Mouse (Mus musculus) gastrocnemius, postnatal 36 days (tissue): ENCODE measurements around the gene Gli1. TPM values are rescaled to one million over a fixed set of nuclear protein-coding genes. Genes with fewer than 3 reads are reported as not detected.

Source experiments
- DNase-seq, 2 experiments: peaks; one replicate each; pipeline ENCODE4 v3.0.0; 2022
- intact Hi-C: fragments of 180-260 bp; cut with DNase I; formaldehyde crosslinking; loops from one replicate; pipeline ENCODE4 v1.15.1; 2025
- long read RNA-seq, 2 experiments: library from polyadenylated mRNA; stranded (forward); transcript quantifications; one replicate each; pipeline ENCODE4 v2.0.0; 2021
- total RNA-seq, 2 experiments: library from RNA; stranded (reverse); gene quantifications; 2 replicates each; pipeline ENCODE4 v1.2.3; 2021

Gli1 gene
- total RNA-seq: 1 to 10 TPM; 1.0 to 1.5 TPM
- long read RNA-seq, experiment 1: 0 reads
- long read RNA-seq, experiment 2: 0 reads

- intact Hi-C loops: loop anchor here (5.0 kb wide), 1 partner anchor 165 kb away; no protein-coding TSS in a partner anchor
- peak; percentile 81 to 84 for DNase-seq
These were observed at the start of gene Gli1 for GRCm38 (mm10) chr10:127341891-127342639. Gli1 (minus strand) TSS chr10:127341974.

- intact Hi-C loops: no loop called here
These were observed 40.0 kb upstream of the Gli1 start for GRCm38 (mm10) chr10:127381743-127382134.

GRCm38 (mm10) chr10:127380767-127381742 lies 39.3 kb upstream of the Gli1 start:
- intact Hi-C loops: no loop called here
- DNase-seq: peak; percentile 43 to 47

More at GRCm38 (mm10) chr10:127381743-127382134, 40.0 kb upstream of the Gli1 start:
- no peak for DNase-seq

GRCm38 (mm10) chr10:127380251-127380691 lies 38.5 kb upstream of the Gli1 start, which contains the start of gene R3hdm2:
R3hdm2 (plus strand) TSS chr10:127380327.
- intact Hi-C loops: no loop called here
- DNase-seq: peak; percentile 83 to 85

- intact Hi-C loops: no loop called here
- DNase-seq: no peak
These were observed 37.9 kb upstream of the Gli1 start for GRCm38 (mm10) chr10:127379654-127380053.

GRCm38 (mm10) chr10:127377700-127378099 lies 35.9 kb upstream of the Gli1 start:
- DNase-seq: no peak
- intact Hi-C loops: no loop called here

- no peak for DNase-seq
- intact Hi-C loops: no loop called here
These were observed 29.2 kb upstream of the Gli1 start for GRCm38 (mm10) chr10:127371023-127371422.

- intact Hi-C loops: no loop called here
- no peak for DNase-seq
These were observed 28.4 kb upstream of the Gli1 start, which contains the start of gene Inhbc for GRCm38 (mm10) chr10:127369834-127370820. Inhbc (minus strand) TSS chr10:127370431.

- DNase-seq: no peak
- intact Hi-C loops: no loop called here
These were observed 26.5 kb upstream of the Gli1 start for GRCm38 (mm10) chr10:127368273-127368672.

- no peak for DNase-seq
- intact Hi-C loops: no loop called here
These were observed 25.3 kb upstream of the Gli1 start for GRCm38 (mm10) chr10:127367116-127367515.

GRCm38 (mm10) chr10:127360714-127361113 lies 18.9 kb upstream of the Gli1 start:
- intact Hi-C loops: no loop called here

GRCm38 (mm10) chr10:127355336-127355735 lies 13.6 kb upstream of the Gli1 start:
- intact Hi-C loops: no loop called here
- DNase-seq: no peak

More at GRCm38 (mm10) chr10:127360714-127361113, 18.9 kb upstream of the Gli1 start:
- no peak for DNase-seq

GRCm38 (mm10) chr10:127353909-127354895 lies 12.4 kb upstream of the Gli1 start, which contains the start of gene Inhbe:
Inhbe (minus strand) TSS chr10:127354411.
- DNase-seq: no peak
- intact Hi-C loops: no loop called here

- intact Hi-C loops: no loop called here
These were observed 11.0 kb upstream of the Gli1 start for GRCm38 (mm10) chr10:127352766-127353165.

GRCm38 (mm10) chr10:127352187-127352586 lies 10.4 kb upstream of the Gli1 start:
- DNase-seq: no peak
- intact Hi-C loops: no loop called here

More at GRCm38 (mm10) chr10:127352766-127353165, 11.0 kb upstream of the Gli1 start:
- DNase-seq: no peak

GRCm38 (mm10) chr10:127351719-127352118 lies 9.9 kb upstream of the Gli1 start:
- no peak for DNase-seq
- intact Hi-C loops: loop anchor here (2.0 kb wide), 1 partner anchor 103 kb away; no protein-coding TSS in a partner anchor

- intact Hi-C loops: loop anchor here (2.0 kb wide), 1 partner anchor 104 kb away; no protein-coding TSS in a partner anchor
- no peak for DNase-seq
These were observed 9.5 kb upstream of the Gli1 start for GRCm38 (mm10) chr10:127351285-127351595.
